In the genomic region with DNA sequence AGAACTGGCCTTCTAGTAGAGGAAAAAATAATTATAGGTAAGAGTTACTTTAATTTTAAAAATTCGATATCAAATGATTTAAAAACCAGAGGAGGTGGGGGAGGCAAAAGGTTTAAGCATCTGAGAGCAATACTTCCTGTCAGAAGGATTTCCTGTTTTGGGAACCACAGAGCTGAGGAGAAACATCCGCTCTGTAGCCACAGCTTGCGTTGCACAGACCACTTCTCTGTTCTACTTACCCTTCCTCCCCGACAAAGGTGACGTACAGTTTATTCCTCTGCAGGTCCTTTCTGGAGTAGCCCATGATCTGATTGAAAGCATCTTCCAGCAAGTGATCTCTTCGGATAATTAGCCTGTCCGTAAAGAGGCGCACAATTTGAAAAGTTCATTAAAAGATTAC, we compare ENCODE assay signal across 8 mouse cellular contexts.
A peak's percentile ranks its signal among the peaks of the same experiment; 100 is the strongest.
DNase-seq lines count a peak whose midpoint lies in the region; ATAC-seq and TF ChIP-seq lines count a peak whose summit lies in the region.

No protein-coding gene starts in this region.

- TF ChIP-seq POLR2A in thymus, adult 2 months (IDR thresholded peaks at IDR 0.05; ENCODE audit: control insufficient read depth, extremely low read depth, insufficient read depth, low read length, poor library complexity) = no peak

- no peaks in the 10 kb centered on the region for H3K27me3 ChIP-seq in kidney, embryonic 15.5 days
- H3K27me3 ChIP-seq in thymus, adult 2 months (ENCODE audit: control insufficient read depth, insufficient read depth, low read length) = no peaks in the 10 kb centered on the region

- H3K4me3 ChIP-seq in kidney, embryonic 15.5 days (replicated peaks) = no peak overlapping the region
- H3K4me3 ChIP-seq in thymus, adult 2 months (ENCODE audit: control insufficient read depth, insufficient read depth, low read length) = no peak overlapping the region

- no peak for TF ChIP-seq CTCF in thymus, adult 2 months (IDR thresholded peaks at IDR 0.05; ENCODE audit: borderline replicate concordance, control insufficient read depth, extremely low read depth, insufficient read depth, low read length, poor library complexity)

- peak; percentile 53 for DNase-seq in kidney, adult 9 months
- DNase-seq in lung, postnatal 14 days = peak; percentile 45
- DNase-seq in thymus, adult 2 months = peak; percentile 68
- DNase-seq in left cerebral cortex, adult 8-10 months (ENCODE audit: low spot score in 2 of 2) = no peak
- no peak for DNase-seq in urinary bladder, postnatal 25 days (ENCODE audit: low spot score)
- no peak for DNase-seq in right cerebral cortex, postnatal 10 days (ENCODE audit: low spot score in 2 of 2)

- H3K27ac ChIP-seq in kidney, embryonic 15.5 days = no peak overlapping the region
- H3K27ac ChIP-seq in thymus, adult 2 months (ENCODE audit: control insufficient read depth, insufficient read depth, low read length) = peak overlapping the region; percentile 1; the same call in 1 of the 2 replicates

- no peak overlapping the region for H3K4me2 ChIP-seq in kidney, embryonic 15.5 days

- H3K9ac ChIP-seq in kidney, embryonic 15.5 days = no peak overlapping the region

- no peaks in the 10 kb centered on the region for H3K36me3 ChIP-seq in kidney, embryonic 15.5 days
- no peaks in the 10 kb centered on the region for H3K36me3 ChIP-seq in thymus, adult 2 months (ENCODE audit: control insufficient read depth, insufficient read depth, low read length)

- WGBS in kidney, embryonic 15.5 days = 64% methylated on average over 8 of the region's 8 CpGs
- 5% methylated on average over 8 of the region's 8 CpGs for WGBS in thymus, adult 2 months

- H3K4me1 ChIP-seq in kidney, embryonic 15.5 days = no peaks in the 10 kb centered on the region
- H3K4me1 ChIP-seq in thymus, adult 2 months (replicated peaks; ENCODE audit: control insufficient read depth, insufficient read depth, low read length) = peaks cover 12% of the 10 kb centered on the region

- no peaks in the 10 kb centered on the region for H3K9me3 ChIP-seq in kidney, embryonic 15.5 days (replicated peaks)

- no peak for ATAC-seq in kidney, embryonic 15.5 days (replicated peaks; ENCODE audit: low FRiP score)
- ATAC-seq in granulocyte monocyte progenitor cell, adult 5-6 weeks (replicated peaks; ENCODE audit: poor library complexity, severe bottlenecking) = peak; percentile 78

Comparison
In these comparisons a context has a peak if more than half of its experiments do, and no peak if none do; other contexts are left out.
1. DNase-seq: peak in kidney, adult 9 months (single experiment), lung, postnatal 14 days (single experiment) and thymus, adult 2 months (single experiment); none in left cerebral cortex, adult 8-10 months (0 of 2), urinary bladder, postnatal 25 days (single experiment) and right cerebral cortex, postnatal 10 days (0 of 2).